Mouse (Mus musculus): Measurements from ENCODE around the gene Rab8b. TPM values are rescaled to one million over a fixed set of nuclear protein-coding genes. Genes with fewer than 3 reads are reported as not detected.

Rab8b gene
- polyA plus RNA-seq, 1 experiment from 2014 or later, result 10.7 TPM

GRCm38 (mm10) chr9:66933869-66934808 is 14.7 kb upstream of the Rab8b start:
- WGBS (ENCODE audit: insufficient replicate concordance), result 82% methylated on average over 19 of the region's 19 CpGs
- no peak overlapping the region for H3K9ac ChIP-seq (replicated peaks)
- H3K4me2 ChIP-seq (ENCODE audit: low read depth, low read length), result no peak overlapping the region
- no peak overlapping the region for H3K4me3 ChIP-seq (ENCODE audit: low read depth, low read length)
- no peaks in the 10 kb centered on the region for H3K27me3 ChIP-seq (ENCODE audit: insufficient read depth, low read length)
- no peaks in the 10 kb centered on the region for H3K9me3 ChIP-seq (ENCODE audit: low read length)
- H3K27ac ChIP-seq (ENCODE audit: low read depth), result no peak overlapping the region
- ATAC-seq (no peak), DNase-seq (no peak)
- H3K36me3 ChIP-seq (replicated peaks; ENCODE audit: insufficient read depth, low read length), result no peaks in the 10 kb centered on the region
- H3K4me1 ChIP-seq (ENCODE audit: insufficient read depth), result no peaks in the 10 kb centered on the region
- no peak for TF ChIP-seq EP300 (IDR thresholded peaks at IDR 0.05; ENCODE audit: low read depth)
- no peak for TF ChIP-seq CTCF (IDR thresholded peaks at IDR 0.05; ENCODE audit: low read depth)

- Histone ChIP-seq H3K4me2 (ENCODE audit: low read depth, low read length) (no peak overlapping the region), H3K4me3 (ENCODE audit: low read depth, low read length) (no peak overlapping the region), H3K9ac (replicated peaks) (no peak overlapping the region), H3K9me3 (ENCODE audit: low read length) (no peaks in the 10 kb centered on the region), H3K36me3 (replicated peaks; ENCODE audit: insufficient read depth, low read length) (no peaks in the 10 kb centered on the region), H3K27ac (ENCODE audit: low read depth) (no peak overlapping the region), H3K4me1 (ENCODE audit: insufficient read depth) (no peaks in the 10 kb centered on the region), H3K27me3 (ENCODE audit: insufficient read depth, low read length) (no peaks in the 10 kb centered on the region)
- TF ChIP-seq CTCF (IDR thresholded peaks at IDR 0.05; ENCODE audit: low read depth), result no peak
- TF ChIP-seq EP300 (IDR thresholded peaks at IDR 0.05; ENCODE audit: low read depth), result no peak
- DNase-seq (no peak), ATAC-seq (no peak)
- WGBS (ENCODE audit: insufficient replicate concordance), result 53% methylated on average over 7 of the region's 7 CpGs
Observed at GRCm38 (mm10) chr9:66930351-66930750, 10.9 kb upstream of the Rab8b start.

DNA sequence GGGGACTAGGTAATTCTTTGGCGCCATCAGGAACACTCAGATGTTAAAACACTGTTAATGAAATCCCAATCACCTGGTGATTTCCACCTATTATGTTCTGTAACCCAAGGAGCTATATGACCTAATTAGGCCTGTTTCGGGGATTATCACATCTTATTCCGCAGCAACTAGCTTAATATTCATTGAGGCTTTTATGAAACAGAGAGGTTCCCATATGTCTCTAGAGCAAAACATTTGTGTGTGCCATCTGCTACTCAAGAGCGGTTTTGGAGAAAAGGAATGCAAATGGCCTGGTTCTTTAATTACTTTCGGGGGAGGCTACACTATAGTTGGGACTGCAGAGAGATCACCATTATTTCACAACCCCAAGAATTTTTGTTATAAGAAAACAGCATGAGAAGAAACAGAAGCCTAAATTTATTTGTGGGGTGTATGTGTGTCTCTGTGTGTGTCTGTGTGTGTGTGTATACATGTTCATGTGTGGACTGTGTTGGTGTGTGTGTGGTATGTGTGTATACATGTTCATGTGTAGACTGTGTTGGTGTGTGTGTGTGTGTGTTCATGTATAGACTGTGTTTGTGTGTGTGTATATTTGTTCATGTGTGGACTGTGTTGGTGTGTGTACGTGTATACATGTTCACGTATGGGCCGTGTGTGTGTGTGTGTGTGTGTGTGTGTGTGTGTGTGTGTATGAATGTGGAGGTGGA is 8.4 kb upstream of the Rab8b start:
- Histone ChIP-seq H3K36me3 (replicated peaks; ENCODE audit: insufficient read depth, low read length) (no peaks in the 10 kb centered on the region), H3K27me3 (ENCODE audit: insufficient read depth, low read length) (no peaks in the 10 kb centered on the region), H3K4me1 (ENCODE audit: insufficient read depth) (no peaks in the 10 kb centered on the region), H3K4me2 (ENCODE audit: low read depth, low read length) (no peak overlapping the region), H3K27ac (ENCODE audit: low read depth) (no peak overlapping the region), H3K4me3 (ENCODE audit: low read depth, low read length) (no peak overlapping the region), H3K9me3 (ENCODE audit: low read length) (no peaks in the 10 kb centered on the region), H3K9ac (replicated peaks) (no peak overlapping the region)
- 88% methylated on average over 8 of the region's 8 CpGs for WGBS (ENCODE audit: insufficient replicate concordance)
- ATAC-seq (no peak), DNase-seq (no peak)
- no peak for TF ChIP-seq CTCF (IDR thresholded peaks at IDR 0.05; ENCODE audit: low read depth)
- TF ChIP-seq EP300 (IDR thresholded peaks at IDR 0.05; ENCODE audit: low read depth), result no peak

DNA sequence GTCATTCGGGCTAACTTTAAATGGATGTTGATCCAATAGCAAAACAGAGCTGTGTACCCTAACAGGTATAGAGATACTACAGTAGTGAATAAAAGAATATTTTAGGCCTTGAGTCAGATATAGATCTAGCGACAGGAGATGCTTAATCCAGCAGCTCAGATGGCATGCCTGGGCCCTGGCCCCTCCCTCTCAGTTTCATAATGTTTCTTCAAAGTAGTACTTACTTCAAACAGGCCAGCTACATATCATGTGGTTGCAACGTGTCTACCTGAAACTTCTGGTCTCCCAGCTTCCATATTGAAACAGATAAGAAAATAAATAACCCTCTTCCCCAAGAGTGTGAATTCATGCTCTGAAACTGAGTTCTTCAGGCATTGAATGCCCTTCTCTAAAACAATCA is 6.4 kb upstream of the Rab8b start:
- WGBS (ENCODE audit: insufficient replicate concordance), result 62% methylated on average over 3 of the region's 3 CpGs
- H3K9me3 ChIP-seq (ENCODE audit: low read length), result no peaks in the 10 kb centered on the region
- no peaks in the 10 kb centered on the region for H3K36me3 ChIP-seq (replicated peaks; ENCODE audit: insufficient read depth, low read length)
- no peak overlapping the region for H3K9ac ChIP-seq (replicated peaks)
- H3K4me2 ChIP-seq (ENCODE audit: low read depth, low read length), result no peak overlapping the region
- ATAC-seq (no peak), DNase-seq (no peak)
- H3K27me3 ChIP-seq (ENCODE audit: insufficient read depth, low read length), result no peaks in the 10 kb centered on the region
- H3K4me3 ChIP-seq (ENCODE audit: low read depth, low read length), result no peak overlapping the region
- TF ChIP-seq EP300 (IDR thresholded peaks at IDR 0.05; ENCODE audit: low read depth), result no peak
- TF ChIP-seq CTCF (IDR thresholded peaks at IDR 0.05; ENCODE audit: low read depth), result no peak
- H3K27ac ChIP-seq (ENCODE audit: low read depth), result no peak overlapping the region
- H3K4me1 ChIP-seq (ENCODE audit: insufficient read depth), result no peaks in the 10 kb centered on the region

GRCm38 (mm10) chr9:66922076-66922475 is 2.6 kb upstream of the Rab8b start:
- ATAC-seq (no peak), DNase-seq (no peak)
- TF ChIP-seq CTCF (IDR thresholded peaks at IDR 0.05; ENCODE audit: low read depth), result peak; percentile 42
- TF ChIP-seq EP300 (IDR thresholded peaks at IDR 0.05; ENCODE audit: low read depth), result no peak
- H3K27ac ChIP-seq (ENCODE audit: low read depth), result no peak overlapping the region
- H3K27me3 ChIP-seq (ENCODE audit: insufficient read depth, low read length), result no peaks in the 10 kb centered on the region
- no peaks in the 10 kb centered on the region for H3K36me3 ChIP-seq (replicated peaks; ENCODE audit: insufficient read depth, low read length)
- H3K9ac ChIP-seq (replicated peaks), result no peak overlapping the region
- no peak overlapping the region for H3K4me2 ChIP-seq (ENCODE audit: low read depth, low read length)
- H3K9me3 ChIP-seq (ENCODE audit: low read length), result no peaks in the 10 kb centered on the region
- WGBS (ENCODE audit: insufficient replicate concordance), result 88% methylated on average over 1 of the region's 1 CpGs
- H3K4me1 ChIP-seq (ENCODE audit: insufficient read depth), result peaks cover 13% of the 10 kb centered on the region
- no peak overlapping the region for H3K4me3 ChIP-seq (ENCODE audit: low read depth, low read length)
